Mouse (Mus musculus) thymus, adult 2 months (tissue): ENCODE results near the gene Kcmf1.

Experiments
- CTCF ChIP-seq: fragments of 200-500 bp; IDR thresholded peaks from 2 replicates; pipeline ENCODE4 v1.5.1; 2012; ENCODE audit warnings: mild to moderate bottlenecking, control low read depth, low read length, moderate library complexity, borderline replicate concordance; ENCODE audit not compliant: control insufficient read depth, poor library complexity, insufficient read depth; ENCODE audit errors: extremely low read depth
- POLR2A ChIP-seq: fragments of 200-500 bp; IDR thresholded peaks from 2 replicates; pipeline ENCODE4 v1.6.1; 2012; ENCODE audit warnings: mild to moderate bottlenecking, low read length, control low read depth, moderate library complexity; ENCODE audit not compliant: control insufficient read depth, poor library complexity, insufficient read depth; ENCODE audit errors: extremely low read depth

DNA sequence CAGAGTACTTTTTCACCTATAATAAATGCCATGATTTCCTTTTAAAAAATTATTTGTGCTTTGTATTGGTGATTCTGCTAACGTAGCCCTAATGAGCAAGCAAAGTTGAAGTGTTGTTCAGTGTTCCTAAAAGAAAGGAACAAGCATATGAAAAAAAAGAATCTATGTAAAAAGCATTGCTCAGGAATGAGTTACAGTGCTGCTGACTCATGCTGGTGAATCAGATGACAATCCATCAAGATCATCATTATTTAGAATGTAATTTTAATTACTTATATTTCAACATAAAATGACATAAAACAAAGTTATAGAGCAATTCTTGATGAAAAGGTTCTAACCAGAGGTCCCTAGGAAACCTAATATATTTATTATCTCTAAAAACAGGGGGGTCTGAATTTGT lies 27.5 kb downstream of the Kcmf1 start:
- no peak for TF ChIP-seq CTCF
- TF ChIP-seq POLR2A: no peak
